Mouse (Mus musculus) intestine, embryonic 16.5 days (tissue): ENCODE results near the gene Odf3b. TPM values are rescaled to one million over a fixed set of nuclear protein-coding genes. Genes with fewer than 3 reads are reported as not detected.

Experiments
- ATAC-seq: fragments of 200-750 bp; cut with Nextera tagmentation; 2 replicates; pipeline ENCODE4 v1.8.0; 2017; ENCODE audit warnings: moderate TSS enrichment, moderate library complexity
- H3K27ac ChIP-seq: fragments of 300-500 bp; sonication (generic); 2 replicates; pipeline ENCODE4 v1.5.1; 2014; ENCODE audit warnings: mild to moderate bottlenecking, low read length
- H3K27me3 ChIP-seq: fragments of 300-500 bp; sonication (generic); replicated peaks from 2 replicates; pipeline ENCODE4 v1.6.1; 2014; ENCODE audit warnings: low read length, control low read depth, mixed read lengths; ENCODE audit not compliant: control insufficient read depth, insufficient read depth
- H3K36me3 ChIP-seq: fragments of 300-500 bp; sonication (generic); 2 replicates; pipeline ENCODE4 v1.6.1; 2014; ENCODE audit warnings: low read length, control low read depth; ENCODE audit not compliant: control insufficient read depth, insufficient read depth
- H3K4me1 ChIP-seq: fragments of 300-500 bp; sonication (generic); 2 replicates; pipeline ENCODE4 v1.6.1; 2014; ENCODE audit warnings: low read length, control low read depth, mixed read lengths; ENCODE audit not compliant: control insufficient read depth, insufficient read depth
- H3K4me2 ChIP-seq: fragments of 300-500 bp; sonication (generic); 2 replicates; pipeline ENCODE4 v1.6.1; 2014; ENCODE audit warnings: low read depth, low read length, control low read depth
- H3K4me3 ChIP-seq: fragments of 300-500 bp; sonication (generic); 2 replicates; pipeline ENCODE4 v1.5.1; 2014; ENCODE audit warnings: mild to moderate bottlenecking, low read length
- H3K9ac ChIP-seq: fragments of 300-500 bp; sonication (generic); 2 replicates; pipeline ENCODE4 v1.6.1; 2014; ENCODE audit warnings: low read depth, low read length
- H3K9me3 ChIP-seq: fragments of 300-500 bp; sonication (generic); 2 replicates; pipeline ENCODE4 v1.6.1; 2016; ENCODE audit warnings: low read length, control low read depth; ENCODE audit not compliant: control insufficient read depth
- WGBS: fragments of 180-500 bp; shearing (Covaris S2); extraction: QIAGEN DNeasy Blood & Tissue Kit; methylation state at CpG from one replicate; pipeline ENCODE4 v1.1.7; 2014; 5-methylcytosine and 5-hydroxymethylcytosine counted together
- polyA plus RNA-seq: library from polyadenylated mRNA; unstranded; fragments of >200 nt; fragmentation: Nextera tagmentation; extraction: Ambion mirVana; gene quantifications from 2 replicates; pipeline ENCODE4 v1.2.1, GENCODE M21; 2015

Gene Odf3b
- polyA plus RNA-seq, 1 experiment from 2014 or later = 0.70 TPM

GRCm38 (mm10) chr15:89372536-89372935, 6.5 kb downstream of the Odf3b start:
- peak overlapping the region; percentile 68 for H3K4me3 ChIP-seq
- peaks cover 31% of the 10 kb centered on the region for H3K36me3 ChIP-seq
- H3K4me2 ChIP-seq = peak overlapping the region; percentile 75
- ATAC-seq = no peak
- H3K27me3 ChIP-seq = peaks cover 16% of the 10 kb centered on the region
- peak overlapping the region; percentile 84 for H3K9ac ChIP-seq
- no peaks in the 10 kb centered on the region for H3K9me3 ChIP-seq
- H3K27ac ChIP-seq = peak overlapping the region; percentile 93
- peaks cover 15% of the 10 kb centered on the region for H3K4me1 ChIP-seq
- 76% methylated on average over 7 of the region's 7 CpGs for WGBS

- Histone ChIP-seq H3K9ac (no peak overlapping the region), H3K4me1 (peaks cover 11% of the 10 kb centered on the region), H3K4me2 (no peak overlapping the region), H3K9me3 (no peaks in the 10 kb centered on the region), H3K27me3 (peaks cover 11% of the 10 kb centered on the region), H3K36me3 (peaks cover 31% of the 10 kb centered on the region), H3K27ac (no peak overlapping the region), H3K4me3 (no peak overlapping the region)
- ATAC-seq = no peak
- 85% methylated on average over 13 of the region's 13 CpGs for WGBS
These were observed 7.0 kb downstream of the Odf3b start for GRCm38 (mm10) chr15:89372068-89372467.

- 89% methylated on average over 4 of the region's 4 CpGs for WGBS
- Histone ChIP-seq H3K4me2 (no peak overlapping the region), H3K4me1 (no peaks in the 10 kb centered on the region), H3K36me3 (peaks cover 23% of the 10 kb centered on the region), H3K9me3 (no peaks in the 10 kb centered on the region), H3K4me3 (no peak overlapping the region), H3K27ac (no peak overlapping the region), H3K9ac (no peak overlapping the region), H3K27me3 (no peaks in the 10 kb centered on the region)
- ATAC-seq = no peak
These were observed 13.9 kb downstream of the Odf3b start for GRCm38 (mm10) chr15:89365141-89365551.

GRCm38 (mm10) chr15:89363051-89363450, 16.0 kb downstream of the Odf3b start:
- H3K4me3 ChIP-seq = no peak overlapping the region
- H3K27ac ChIP-seq = no peak overlapping the region
- no peak overlapping the region for H3K4me2 ChIP-seq
- WGBS = 89% methylated on average over 7 of the region's 7 CpGs
- H3K36me3 ChIP-seq = peaks cover 11% of the 10 kb centered on the region; the same call in 1 of the 2 replicates
- H3K9ac ChIP-seq = no peak overlapping the region
- H3K27me3 ChIP-seq = no peaks in the 10 kb centered on the region
- H3K9me3 ChIP-seq = no peaks in the 10 kb centered on the region
- ATAC-seq = no peak
- H3K4me1 ChIP-seq = peaks cover 3% of the 10 kb centered on the region; the same call in 1 of the 2 replicates

- WGBS = 79% methylated on average over 3 of the region's 3 CpGs
- ATAC-seq = no peak
- Histone ChIP-seq H3K4me2 (no peak overlapping the region), H3K36me3 (0 out of 2 replicates have a peak, but pooled peaks cover 2% of the 10 kb centered on the region), H3K4me1 (peaks cover 18% of the 10 kb centered on the region), H3K9me3 (no peaks in the 10 kb centered on the region), H3K27me3 (no peaks in the 10 kb centered on the region), H3K27ac (no peak overlapping the region), H3K9ac (no peak overlapping the region), H3K4me3 (no peak overlapping the region)
These were observed 20.3 kb downstream of the Odf3b start for GRCm38 (mm10) chr15:89358784-89359183.

GRCm38 (mm10) chr15:89356372-89356771, 22.7 kb downstream of the Odf3b start:
- peak; percentile 50 for ATAC-seq
- H3K4me2 ChIP-seq = peak overlapping the region; percentile 70
- peaks cover 18% of the 10 kb centered on the region for H3K4me1 ChIP-seq
- under 1% methylated on average over 15 of the region's 15 CpGs for WGBS
- peaks cover 17% of the 10 kb centered on the region for H3K36me3 ChIP-seq
- H3K27me3 ChIP-seq = no peaks in the 10 kb centered on the region
- H3K9ac ChIP-seq = peak overlapping the region; percentile 93
- H3K9me3 ChIP-seq = no peaks in the 10 kb centered on the region
- peak overlapping the region; percentile 67 for H3K4me3 ChIP-seq
- H3K27ac ChIP-seq = peak overlapping the region; percentile 75

GRCm38 (mm10) chr15:89355241-89356187, 23.6 kb downstream of the Odf3b start, which contains the start of the genes Lmf2 and Ncaph2:
TSS of gene Lmf2 (minus strand) at chr15:89355659.
TSS of gene Ncaph2 (plus strand) at chr15:89355719.
- peak; percentile 93 for ATAC-seq
- WGBS = under 1% methylated on average over 64 of the region's 64 CpGs
- Histone ChIP-seq H3K27me3 (no peaks in the 10 kb centered on the region), H3K4me3 (peak within 1 kb of the TSS; percentile 67), H3K27ac (peak within 1 kb of the TSS; percentile 75), H3K4me2 (peak within 1 kb of the TSS; percentile 70), H3K9me3 (no peaks in the 10 kb centered on the region), H3K9ac (peak within 1 kb of the TSS; percentile 93), H3K4me1 (peaks cover 18% of the 10 kb centered on the region), H3K36me3 (peaks cover 19% of the 10 kb centered on the region)

GRCm38 (mm10) chr15:89354455-89354854, 24.6 kb downstream of the Odf3b start:
- Histone ChIP-seq H3K27ac (no peak overlapping the region), H3K4me2 (peak overlapping the region; percentile 67), H3K4me3 (peak overlapping the region; percentile 67), H3K4me1 (peaks cover 18% of the 10 kb centered on the region), H3K9me3 (no peaks in the 10 kb centered on the region), H3K9ac (peak overlapping the region; percentile 93), H3K27me3 (no peaks in the 10 kb centered on the region), H3K36me3 (peaks cover 19% of the 10 kb centered on the region)
- 75% methylated on average over 7 of the region's 7 CpGs for WGBS
- ATAC-seq = no peak

- no peak overlapping the region for H3K4me3 ChIP-seq
These were observed 25.2 kb downstream of the Odf3b start for GRCm38 (mm10) chr15:89353837-89354236.

More at GRCm38 (mm10) chr15:89353837-89354236, 25.2 kb downstream of the Odf3b start:
- Histone ChIP-seq H3K9me3 (no peaks in the 10 kb centered on the region), H3K4me2 (no peak overlapping the region), H3K4me1 (peaks cover 16% of the 10 kb centered on the region), H3K9ac (peak overlapping the region; percentile 93; the same call in 1 of the 2 replicates), H3K27me3 (no peaks in the 10 kb centered on the region), H3K27ac (no peak overlapping the region), H3K36me3 (peaks cover 19% of the 10 kb centered on the region)
- 96% methylated on average over 16 of the region's 16 CpGs for WGBS
- ATAC-seq = no peak
